Mouse (Mus musculus) kidney, postnatal 10 days (tissue): ENCODE data around the gene Spata4.
"Not testable (repeated sequence)": the region's sequence is repeated elsewhere in the genome, so short reads cannot be mapped to it uniquely, and the experiment has no call there.

Source experiments
- DNase-seq: peaks from one replicate; pipeline ENCODE4 v3.0.0; 2021; ENCODE audit warnings: mixed read lengths

The Spata4 gene

DNA sequence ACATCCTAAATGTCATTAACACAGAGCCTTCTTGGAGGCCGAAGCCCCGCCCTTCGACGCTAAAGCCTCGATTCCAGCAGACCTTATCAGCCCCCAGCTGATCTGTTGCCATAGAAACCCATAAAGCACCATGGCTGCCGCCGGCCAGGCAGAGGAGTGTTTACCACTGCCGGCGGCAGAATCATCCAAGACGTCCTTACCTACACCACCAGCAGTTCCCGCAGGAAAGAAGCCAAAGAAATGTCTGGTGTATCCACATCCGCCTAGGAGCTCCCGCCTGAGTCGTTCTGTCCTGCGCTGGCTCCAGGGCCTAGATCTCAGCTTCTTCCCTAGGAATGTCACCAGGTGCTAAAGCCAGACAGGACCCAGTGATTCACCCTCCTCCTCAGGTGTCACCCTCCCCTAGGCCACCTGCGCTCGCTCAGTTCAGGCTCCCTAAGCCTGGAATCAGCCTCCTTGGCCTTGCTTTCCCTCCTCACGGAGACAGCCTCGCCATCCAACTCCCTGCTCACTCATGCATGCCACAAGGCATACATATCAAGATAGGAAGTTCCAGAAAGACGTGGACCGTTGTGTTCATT, at the start of gene Spata4:
Gene Spata4, plus strand, starts transcription at position 111 of the 581 bp plus-strand sequence.
- DNase-seq = peak; percentile 24

DNA sequence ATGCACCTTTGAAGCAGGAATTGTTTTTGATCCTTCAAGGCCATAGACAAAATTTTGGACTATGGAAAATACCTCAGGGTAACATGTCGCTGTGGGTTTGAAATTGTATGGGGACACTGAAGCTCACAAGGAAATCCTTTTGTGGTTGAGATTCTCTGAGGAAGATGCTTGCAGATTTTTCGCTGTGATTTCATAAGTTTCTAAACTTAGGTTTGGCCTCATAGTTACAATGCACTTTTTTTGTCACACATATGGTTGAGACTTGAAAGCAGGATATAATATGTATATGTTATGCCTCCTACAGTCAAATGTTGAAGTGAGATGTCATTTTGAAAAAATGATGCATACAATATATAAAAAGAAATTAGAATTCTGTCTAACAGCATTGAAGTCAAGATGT, 45.7 kb upstream of the Spata4 start:
- no peak for DNase-seq

DNA sequence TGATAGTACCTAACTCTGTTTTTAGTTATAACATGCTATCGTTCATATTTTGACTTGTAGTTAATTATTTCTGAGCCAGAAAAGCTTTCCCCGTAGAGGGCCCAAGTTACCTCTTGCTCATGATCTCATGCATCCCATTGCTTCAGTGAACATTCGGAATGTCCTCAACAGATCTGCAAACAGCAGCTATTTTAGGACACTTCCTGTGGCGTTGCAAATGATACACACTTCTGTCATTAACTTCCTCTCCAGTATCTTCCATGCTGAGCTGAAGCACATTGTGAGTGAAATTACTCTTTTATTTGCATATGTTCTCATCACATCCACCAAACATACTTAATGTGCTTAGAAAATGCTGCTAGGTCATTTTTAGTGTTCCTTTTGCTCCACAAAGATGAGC, 38.4 kb upstream of the Spata4 start:
- DNase-seq = no peak

DNA sequence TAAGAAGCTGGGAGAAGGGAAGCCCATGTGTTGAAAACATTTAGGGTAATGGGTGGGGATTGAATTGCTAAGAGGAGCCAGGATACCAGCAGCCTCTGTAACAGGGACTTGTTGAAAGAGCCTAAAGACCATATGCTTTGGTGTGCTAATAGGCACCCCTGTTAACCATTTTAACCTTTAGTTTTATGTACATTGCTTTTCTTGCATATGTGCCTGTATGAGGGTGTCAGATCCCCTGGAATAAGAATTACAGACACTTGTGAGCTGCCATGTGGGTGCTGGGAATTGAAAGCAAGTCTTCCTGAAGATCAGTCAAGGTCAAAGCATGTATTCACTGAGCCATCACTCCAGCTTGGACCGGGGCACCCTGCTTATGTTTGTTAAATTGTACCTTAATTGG, 35.4 kb upstream of the Spata4 start:
- DNase-seq = no peak

DNA sequence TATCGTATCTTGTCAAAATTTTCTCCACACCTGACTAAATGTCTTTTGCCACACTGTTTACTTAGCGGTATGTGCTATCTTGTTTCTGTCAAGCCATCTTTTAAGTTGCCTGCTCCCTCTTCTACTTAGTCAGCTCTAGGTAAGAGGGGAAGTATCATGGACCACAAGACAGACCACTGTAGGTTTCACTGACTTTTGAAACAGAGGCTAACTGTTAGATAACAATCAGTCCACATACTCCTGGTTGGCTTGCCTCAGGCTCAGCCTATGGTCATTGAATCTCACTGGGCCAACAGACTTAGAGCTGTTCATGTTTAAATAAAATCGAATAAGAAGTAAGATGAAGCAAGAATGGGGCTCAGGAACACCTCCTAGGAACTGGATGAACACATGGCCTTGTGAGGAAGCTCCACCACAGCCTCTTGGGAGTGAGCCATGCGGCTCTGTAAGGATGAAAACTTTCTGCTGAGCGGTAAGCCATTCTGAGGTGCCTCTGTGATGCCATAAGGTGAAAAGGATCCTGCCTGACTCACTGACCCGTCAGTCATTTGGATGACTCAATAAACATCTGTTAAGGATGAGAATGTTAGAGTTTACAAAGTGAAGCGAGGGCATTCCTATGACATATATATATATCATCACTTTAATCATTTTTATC, 34.8 kb upstream of the Spata4 start:
- DNase-seq = no peak

DNA sequence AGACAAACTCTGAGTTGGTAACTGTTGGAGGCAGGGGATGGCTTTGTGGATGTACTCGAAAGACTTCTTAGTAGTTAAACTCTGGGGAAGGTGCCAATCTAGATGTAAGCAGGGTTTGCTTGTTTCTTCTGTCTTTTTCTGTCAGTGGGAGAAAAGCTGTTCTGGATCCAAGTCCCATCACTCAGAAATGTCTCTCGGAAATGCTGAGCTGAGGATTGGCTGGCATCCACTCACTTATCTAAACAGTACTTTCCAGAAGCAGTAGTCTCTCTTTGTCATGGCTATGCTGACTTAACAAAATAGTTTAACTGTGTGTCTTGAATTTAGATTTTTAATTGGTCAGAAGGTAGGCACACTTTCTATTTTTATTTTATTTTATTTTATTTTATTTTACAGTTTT, 33.4 kb upstream of the Spata4 start:
- DNase-seq = no peak

DNA sequence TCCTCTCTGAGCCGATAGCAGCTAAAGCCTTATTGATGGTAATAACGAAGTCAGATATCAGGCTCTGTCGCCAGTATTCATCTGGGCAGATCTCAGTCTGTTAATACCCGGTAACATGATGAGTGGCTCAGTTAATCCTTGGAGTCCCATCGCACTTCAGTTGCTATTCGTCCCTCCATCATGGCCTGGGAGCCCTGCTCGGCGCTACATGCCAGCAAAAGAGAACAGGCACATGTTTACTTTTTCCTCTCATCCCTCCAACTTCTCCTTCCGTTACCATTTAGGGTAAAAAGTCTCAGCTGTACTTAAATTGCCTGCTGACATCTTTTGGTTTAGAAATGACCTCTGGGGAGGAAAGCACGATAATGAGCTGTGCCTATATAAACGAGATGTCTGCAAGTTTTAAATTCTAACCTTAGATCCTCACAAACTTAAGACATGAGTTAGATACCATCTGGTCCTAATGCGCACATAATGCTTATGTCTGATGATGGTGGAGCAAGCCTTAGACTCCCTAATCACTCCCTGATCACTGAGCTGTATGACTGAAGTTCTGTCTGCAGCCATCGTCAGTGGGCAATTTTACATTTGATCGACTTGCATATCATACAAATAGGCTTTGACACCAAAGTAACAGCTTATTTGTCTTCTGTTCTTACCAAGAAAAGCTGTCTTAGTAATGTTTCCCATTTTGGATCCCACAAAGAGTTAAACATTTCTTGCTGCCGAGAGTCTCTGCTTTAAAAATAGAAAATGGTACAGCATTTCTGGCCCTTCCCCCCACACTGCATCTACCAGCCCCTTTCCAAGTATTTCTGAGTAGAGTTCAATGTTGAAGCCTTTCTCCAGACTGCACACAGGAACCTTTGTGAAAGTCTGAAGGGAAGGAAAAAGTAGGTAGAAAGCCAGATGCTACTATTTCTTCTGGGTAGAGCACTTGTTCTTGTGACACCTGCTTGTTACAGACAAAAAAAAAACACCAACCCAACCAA, 29.7 kb upstream of the Spata4 start:
- no peak for DNase-seq

DNA sequence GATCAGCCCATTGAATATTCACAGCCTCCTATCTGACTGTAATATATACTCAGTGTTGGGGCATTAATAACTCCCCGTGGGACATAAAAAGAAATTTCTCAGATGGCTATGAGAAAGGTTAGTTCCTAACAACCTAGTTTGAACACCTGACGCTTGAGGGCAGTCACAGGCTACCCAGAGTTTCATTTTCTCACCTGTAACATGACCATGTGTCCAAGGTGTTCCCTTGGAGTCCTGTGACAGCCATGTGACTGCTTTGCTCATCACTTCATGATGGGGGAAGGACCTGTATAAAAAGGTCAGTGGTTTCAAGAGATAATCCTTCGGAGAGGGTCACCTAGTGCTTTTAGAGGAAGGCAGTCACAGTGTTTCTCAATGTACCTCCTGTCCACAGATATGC, 19.1 kb upstream of the Spata4 start:
- DNase-seq = no peak

DNA sequence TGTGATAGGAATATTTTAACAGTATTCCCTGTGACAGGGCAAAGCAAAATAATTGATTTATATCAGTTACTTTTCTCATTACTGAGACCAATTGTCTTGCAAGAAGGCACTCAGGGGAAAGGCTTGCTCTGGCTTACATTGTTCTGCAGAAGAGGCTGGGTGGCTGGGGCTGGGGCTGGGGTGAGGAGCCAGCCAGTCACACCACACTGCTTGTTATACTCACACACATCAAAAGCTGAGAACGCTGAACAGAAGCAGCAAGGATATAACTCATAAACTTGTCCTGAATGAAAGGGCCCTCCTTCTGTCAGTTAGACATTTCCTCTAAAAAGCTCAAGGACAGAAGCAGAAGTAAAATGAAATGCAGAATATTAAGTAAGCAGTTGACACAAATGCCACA, 17.7 kb upstream of the Spata4 start:
- no peak for DNase-seq

DNA sequence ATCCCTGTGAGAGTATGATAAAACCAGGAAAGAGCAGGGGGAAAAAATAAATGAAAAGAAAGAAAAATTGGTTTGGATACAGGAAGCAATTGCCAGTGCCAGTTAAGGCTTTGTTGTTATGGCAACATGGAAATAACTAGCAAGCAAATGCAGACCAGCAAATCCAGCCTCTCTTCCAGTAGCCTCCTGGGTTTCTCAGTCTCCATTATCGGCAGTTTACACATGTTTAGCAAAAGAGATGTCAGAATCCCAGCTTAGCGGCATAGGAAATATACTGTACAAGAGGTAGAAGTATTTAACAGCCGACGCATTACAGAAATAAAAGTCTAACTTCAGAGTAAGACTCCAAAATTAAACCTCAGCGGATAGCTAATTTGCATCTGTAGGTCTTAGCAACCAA, 5.9 kb upstream of the Spata4 start:
- no peak for DNase-seq

DNA sequence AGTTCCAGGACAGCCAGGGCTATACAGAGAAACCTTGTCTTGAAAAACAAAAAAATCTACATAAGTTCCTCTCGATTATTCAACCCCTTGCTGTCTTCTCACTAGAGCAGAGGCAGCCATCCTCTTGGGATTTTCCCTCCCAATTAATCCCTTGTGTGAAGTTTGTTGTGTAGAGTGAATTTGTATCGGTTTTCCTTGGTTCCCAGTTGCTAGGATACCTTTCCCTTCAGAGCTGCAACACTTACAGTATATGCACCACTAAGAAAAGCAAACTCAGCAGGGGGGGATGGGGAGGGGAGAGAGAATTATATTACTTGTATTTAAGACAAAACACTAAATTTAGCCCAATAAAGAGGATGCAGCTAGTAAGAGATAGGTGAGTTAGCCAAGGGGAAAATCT, 4.5 kb upstream of the Spata4 start:
- no peak for DNase-seq

DNA sequence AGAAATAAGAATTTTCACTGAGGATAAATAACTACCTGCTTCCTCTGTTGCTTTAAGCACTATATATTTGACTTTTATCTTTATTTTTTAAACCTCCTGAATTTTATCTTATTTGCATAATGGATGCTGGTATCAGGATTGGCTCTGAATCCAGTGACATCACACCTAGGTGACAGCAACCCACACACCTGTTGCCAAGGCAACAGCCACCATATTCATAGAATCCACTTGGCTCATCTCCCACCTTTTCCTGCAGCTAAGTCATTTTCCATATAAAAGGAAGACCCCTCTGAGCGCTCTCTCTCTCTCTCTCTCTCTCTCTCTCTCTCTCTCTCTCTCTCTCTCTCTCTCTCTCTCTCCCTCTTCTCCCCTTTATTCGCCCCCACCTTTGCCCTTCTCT, 3.6 kb upstream of the Spata4 start:
- DNase-seq = no peak

DNA sequence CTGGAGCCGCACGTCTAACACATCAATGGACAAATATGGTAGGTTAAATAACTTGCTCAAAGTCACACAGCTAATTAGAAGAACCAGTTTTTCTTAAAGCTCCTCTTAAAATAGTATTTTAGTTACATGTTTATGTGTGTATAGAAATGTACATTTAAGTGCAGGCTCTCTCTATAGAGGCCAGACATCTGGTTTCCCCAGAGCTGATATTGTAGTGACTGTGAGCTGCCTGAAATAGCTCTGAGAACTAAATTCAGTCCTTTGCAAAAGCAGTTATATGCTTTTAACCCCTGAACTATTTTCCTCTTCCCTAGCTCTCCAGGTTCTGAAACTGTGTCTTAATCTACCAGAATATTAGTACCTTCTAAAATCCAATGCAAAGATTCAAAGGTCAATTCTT, 3.2 kb upstream of the Spata4 start:
- no peak for DNase-seq

DNA sequence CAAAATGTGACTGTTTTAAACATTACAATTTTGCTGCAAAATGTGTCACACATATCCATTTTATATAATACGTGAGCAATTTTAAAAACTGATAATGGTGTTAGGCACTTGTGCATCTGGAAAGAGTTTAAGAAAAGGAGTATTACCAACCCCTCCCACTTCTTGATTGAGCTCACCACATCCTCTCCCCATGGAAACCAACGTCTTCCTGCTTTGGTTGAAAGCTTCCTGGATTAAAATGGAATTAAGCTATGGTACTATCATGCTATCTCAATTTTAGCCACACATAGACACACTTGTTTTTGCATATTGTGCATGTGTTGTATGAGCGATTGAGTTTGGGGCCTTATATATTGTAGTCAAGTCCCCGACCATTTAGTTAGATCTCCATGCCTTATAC, 2.9 kb downstream of the Spata4 start:
- no peak for DNase-seq

DNA sequence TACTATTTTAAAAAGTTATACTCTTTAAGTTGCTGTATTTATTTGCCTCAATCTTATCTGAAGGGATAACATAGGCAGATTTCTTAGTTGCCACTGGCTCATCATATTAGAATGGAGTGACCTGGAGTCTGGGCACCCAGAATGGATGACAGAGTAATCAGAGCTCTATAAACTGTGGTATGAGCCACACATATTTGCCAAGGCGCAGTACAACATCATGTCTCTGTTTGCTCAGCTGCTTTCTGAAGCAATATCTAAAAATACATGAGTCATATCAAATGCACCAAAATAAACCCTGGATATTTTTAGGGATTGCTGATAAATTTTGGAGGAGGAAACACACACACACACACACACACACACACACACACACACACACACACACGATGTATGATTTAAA, 8.8 kb downstream of the Spata4 start:
- DNase-seq = no peak

DNA sequence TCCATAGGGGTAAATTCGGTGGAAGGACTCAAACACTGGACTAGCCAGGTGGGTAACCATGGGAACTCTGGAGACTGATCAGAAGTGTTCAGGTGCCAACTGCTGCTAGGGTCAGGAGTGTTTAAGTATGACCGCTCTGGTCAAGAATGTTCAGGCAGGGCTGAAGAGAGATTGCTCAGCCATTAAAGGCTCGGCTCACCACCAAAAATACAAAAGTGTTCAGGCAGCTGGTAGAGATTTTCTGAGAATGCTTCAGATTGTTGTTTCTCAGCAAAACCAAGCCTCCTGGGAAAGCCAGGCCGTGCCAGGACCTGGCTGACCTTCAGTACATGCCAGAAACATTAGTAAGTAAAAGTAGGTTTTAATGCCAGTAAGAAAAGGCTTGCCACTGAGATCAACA, 9.7 kb downstream of the Spata4 start:
- peak; percentile 6 for DNase-seq

DNA sequence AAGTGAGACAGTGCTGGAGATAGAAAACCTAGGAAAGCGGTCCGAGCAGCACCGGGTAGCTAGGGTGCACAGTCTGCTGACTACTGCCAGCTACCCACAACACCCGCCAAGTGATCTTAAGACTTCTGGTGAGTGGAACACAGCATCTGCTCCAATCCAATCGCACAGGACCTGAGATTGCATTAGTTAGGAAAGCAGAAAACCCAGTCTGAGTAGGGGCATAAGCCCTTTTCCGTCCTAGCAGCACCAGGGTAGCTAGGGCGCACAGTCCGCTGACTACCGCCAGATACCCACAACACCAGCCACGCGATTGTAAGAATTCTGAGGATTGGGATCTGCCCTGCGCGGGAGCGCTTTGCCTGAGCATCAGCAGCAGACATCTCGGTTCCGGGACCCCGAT, 16.1 kb downstream of the Spata4 start:
- not testable (repeated sequence) for DNase-seq

DNA sequence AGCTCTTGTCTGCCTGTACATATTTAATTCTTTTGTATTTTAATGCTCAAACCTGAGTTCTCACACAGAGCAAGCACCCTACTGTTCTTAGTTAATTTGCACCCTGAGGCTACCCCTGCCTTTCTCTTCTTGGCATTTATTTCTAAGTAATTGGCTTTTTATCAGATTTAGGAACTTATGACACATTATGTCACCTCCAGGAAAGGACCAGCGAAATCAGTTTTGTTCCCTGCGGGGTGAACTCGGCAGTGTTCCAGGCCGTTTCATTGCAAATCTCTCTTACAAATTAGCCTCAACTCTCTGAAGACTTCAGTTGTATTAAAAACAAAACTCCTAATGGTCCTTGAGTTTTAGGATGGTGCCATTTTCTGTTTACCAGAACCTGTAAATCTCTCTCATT, 38.1 kb downstream of the Spata4 start:
- peak; percentile 5 for DNase-seq
